Mouse (Mus musculus): ENCODE measurements at regions not wholly inside any gene's neighbourhood (a gene's known extent, or its start where the extent isn't known, plus 50 kb on each side); places are given as distances from the start of the nearest gene placed in this dataset.

- Histone ChIP-seq H3K9ac (no peak overlapping the region), H3K4me1 (peaks cover 21% of the 10 kb centered on the region), H3K4me2 (replicated peaks) (no peak overlapping the region), H3K27me3 (0 out of 2 replicates have a peak, but pooled peaks cover 13% of the 10 kb centered on the region), H3K27ac (no peak overlapping the region), H3K36me3 (no peaks in the 10 kb centered on the region), H3K9me3 (replicated peaks) (no peaks in the 10 kb centered on the region), H3K4me3 (no peak overlapping the region)
- no peak for ATAC-seq (ENCODE audit: low FRiP score)
- 60% methylated on average over 8 of the region's 8 CpGs for WGBS
These were observed 50.1 kb upstream of the Ttc34 start for GRCm38 (mm10) chr4:154787190-154787589.
